Mouse (Mus musculus) neural tube, embryonic 15.5 days (tissue): ENCODE data around the gene Krt26. TPM values are rescaled to one million over a fixed set of nuclear protein-coding genes. Genes with fewer than 3 reads are reported as not detected.

Experiments used
- ATAC-seq: fragments of 200-750 bp; cut with Nextera tagmentation; 2 replicates; pipeline ENCODE4 v1.8.0; 2017; ENCODE audit warnings: mild to moderate bottlenecking, moderate TSS enrichment, moderate library complexity; ENCODE audit not compliant: low FRiP score
- H3K27ac ChIP-seq: fragments of 300-500 bp; sonication (generic); replicated peaks from 2 replicates; pipeline ENCODE4 v1.5.1; 2015; ENCODE audit warnings: mild to moderate bottlenecking, inconsistent platforms
- H3K27me3 ChIP-seq: fragments of 300-500 bp; sonication (generic); replicated peaks from 2 replicates; pipeline ENCODE4 v1.6.1; 2015; ENCODE audit warnings: inconsistent platforms
- H3K36me3 ChIP-seq: fragments of 300-500 bp; sonication (generic); 2 replicates; pipeline ENCODE4 v1.6.1; 2015; ENCODE audit warnings: inconsistent platforms
- H3K4me1 ChIP-seq: fragments of 300-500 bp; sonication (generic); 2 replicates; pipeline ENCODE4 v1.6.1; 2015; ENCODE audit warnings: inconsistent platforms
- H3K4me2 ChIP-seq: fragments of 300-500 bp; sonication (generic); 2 replicates; pipeline ENCODE4 v1.6.1; 2015; ENCODE audit warnings: inconsistent platforms, mild to moderate bottlenecking, moderate library complexity
- H3K4me3 ChIP-seq: fragments of 300-500 bp; sonication (generic); replicated peaks from 2 replicates; pipeline ENCODE4 v1.5.1; 2015; ENCODE audit warnings: mild to moderate bottlenecking, inconsistent platforms
- H3K9ac ChIP-seq: fragments of 300-500 bp; sonication (generic); replicated peaks from 2 replicates; pipeline ENCODE4 v1.6.1; 2015; ENCODE audit warnings: mild to moderate bottlenecking, inconsistent platforms
- H3K9me3 ChIP-seq: fragments of 300-500 bp; sonication (generic); replicated peaks from 2 replicates; pipeline ENCODE4 v1.6.1; 2016; ENCODE audit warnings: inconsistent platforms
- WGBS: fragments of 180-500 bp; shearing (Covaris S2); methylation state at CpG from one replicate; pipeline ENCODE4 v1.1.7; 2015; ENCODE audit warnings: mixed read lengths; 5-methylcytosine and 5-hydroxymethylcytosine counted together
- polyA plus RNA-seq: library from polyadenylated mRNA; unstranded; fragments of >200 nt; fragmentation: Nextera tagmentation; extraction: Ambion mirVana; gene quantifications from 2 replicates; pipeline ENCODE4 v1.2.1, GENCODE M21; 2015

Gene Krt26
- polyA plus RNA-seq, 1 experiment from 2014 or later = 0.26 TPM

GRCm38 (mm10) chr11:99333426-99333825 is 4.3 kb downstream of the Krt26 start:
- H3K4me2 ChIP-seq = no peak overlapping the region
- H3K27me3 ChIP-seq = no peaks in the 10 kb centered on the region
- no peaks in the 10 kb centered on the region for H3K4me1 ChIP-seq
- no peak overlapping the region for H3K9ac ChIP-seq
- ATAC-seq = no peak
- H3K36me3 ChIP-seq = no peaks in the 10 kb centered on the region
- H3K27ac ChIP-seq = no peak overlapping the region
- no peaks in the 10 kb centered on the region for H3K9me3 ChIP-seq
- H3K4me3 ChIP-seq = no peak overlapping the region
- 56% methylated on average over 13 of the region's 13 CpGs for WGBS

GRCm38 (mm10) chr11:99329655-99330054 is 8.1 kb downstream of the Krt26 start:
- H3K9ac ChIP-seq = no peak overlapping the region
- no peak overlapping the region for H3K4me2 ChIP-seq
- no peaks in the 10 kb centered on the region for H3K27me3 ChIP-seq
- 66% methylated on average over 2 of the region's 2 CpGs for WGBS
- no peak overlapping the region for H3K27ac ChIP-seq
- H3K4me1 ChIP-seq = no peaks in the 10 kb centered on the region
- no peak for ATAC-seq
- H3K4me3 ChIP-seq = no peak overlapping the region
- H3K36me3 ChIP-seq = no peaks in the 10 kb centered on the region
- H3K9me3 ChIP-seq = no peaks in the 10 kb centered on the region

- H3K9me3 ChIP-seq = no peaks in the 10 kb centered on the region
- whole genome bisulfite sequencing = 93% methylated on average over 11 of the region's 11 CpGs
Observed at GRCm38 (mm10) chr11:99322851-99323250, 14.9 kb downstream of the Krt26 start, which contains the start of gene Krt25. Gene Krt25, minus strand, starts transcription at chr11:99322951.

GRCm38 (mm10) chr11:99321094-99321493 is 16.7 kb downstream of the Krt26 start:
- Histone ChIP-seq H3K4me3 (no peak overlapping the region), H3K27me3 (no peaks in the 10 kb centered on the region), H3K4me2 (no peak overlapping the region), H3K36me3 (no peaks in the 10 kb centered on the region), H3K4me1 (0 out of 2 replicates have a peak, but pooled peaks cover 5% of the 10 kb centered on the region), H3K27ac (no peak overlapping the region), H3K9me3 (no peaks in the 10 kb centered on the region), H3K9ac (no peak overlapping the region)
- no peak for ATAC-seq
- WGBS = 90% methylated on average over 14 of the region's 14 CpGs

More at GRCm38 (mm10) chr11:99322851-99323250, 14.9 kb downstream of the Krt26 start, which contains the start of gene Krt25:
- Histone ChIP-seq H3K27me3 (no peaks in the 10 kb centered on the region), H3K27ac (no peak within 1 kb of the TSS), H3K9ac (no peak within 1 kb of the TSS), H3K4me3 (no peak within 1 kb of the TSS), H3K36me3 (no peaks in the 10 kb centered on the region), H3K4me2 (no peak within 1 kb of the TSS), H3K4me1 (no peaks in the 10 kb centered on the region)
- no peak for ATAC-seq

- Histone ChIP-seq H3K36me3 (no peaks in the 10 kb centered on the region), H3K4me3 (no peak overlapping the region), H3K9ac (no peak overlapping the region), H3K4me1 (0 out of 2 replicates have a peak, but pooled peaks cover 5% of the 10 kb centered on the region), H3K9me3 (no peaks in the 10 kb centered on the region), H3K27me3 (no peaks in the 10 kb centered on the region), H3K4me2 (no peak overlapping the region), H3K27ac (no peak overlapping the region)
- 75% methylated on average over 9 of the region's 9 CpGs for WGBS
- no peak for ATAC-seq
Observed at GRCm38 (mm10) chr11:99319127-99319526, 18.6 kb downstream of the Krt26 start.

- Histone ChIP-seq H3K9ac (no peak overlapping the region), H3K36me3 (no peaks in the 10 kb centered on the region), H3K4me2 (no peak overlapping the region), H3K4me3 (no peak overlapping the region), H3K9me3 (no peaks in the 10 kb centered on the region), H3K4me1 (0 out of 2 replicates have a peak, but pooled peaks cover 5% of the 10 kb centered on the region), H3K27me3 (no peaks in the 10 kb centered on the region), H3K27ac (no peak overlapping the region)
- ATAC-seq = no peak
- 44% methylated on average over 8 of the region's 8 CpGs for WGBS
Observed at GRCm38 (mm10) chr11:99316543-99316942, 21.2 kb downstream of the Krt26 start.

GRCm38 (mm10) chr11:99314594-99314993 is 23.2 kb downstream of the Krt26 start:
- Histone ChIP-seq H3K9ac (no peak overlapping the region), H3K36me3 (no peaks in the 10 kb centered on the region), H3K9me3 (no peaks in the 10 kb centered on the region), H3K27me3 (no peaks in the 10 kb centered on the region), H3K27ac (no peak overlapping the region), H3K4me3 (no peak overlapping the region), H3K4me1 (0 out of 2 replicates have a peak, but pooled peaks cover 5% of the 10 kb centered on the region), H3K4me2 (no peak overlapping the region)
- no peak for ATAC-seq
- 93% methylated on average over 2 of the region's 2 CpGs for WGBS

GRCm38 (mm10) chr11:99310882-99311281 is 26.9 kb downstream of the Krt26 start:
- no peak overlapping the region for H3K27ac ChIP-seq
- 79% methylated on average over 1 of the region's 1 CpGs for WGBS
- ATAC-seq = no peak

GRCm38 (mm10) chr11:99307579-99307978 is 30.2 kb downstream of the Krt26 start:
- H3K27me3 ChIP-seq = no peaks in the 10 kb centered on the region
- no peak overlapping the region for H3K9ac ChIP-seq
- no peak overlapping the region for H3K4me3 ChIP-seq
- 21% methylated on average over 2 of the region's 2 CpGs for WGBS
- H3K4me2 ChIP-seq = no peak overlapping the region
- no peaks in the 10 kb centered on the region for H3K9me3 ChIP-seq
- no peaks in the 10 kb centered on the region for H3K36me3 ChIP-seq
- H3K4me1 ChIP-seq = no peaks in the 10 kb centered on the region
- H3K27ac ChIP-seq = no peak overlapping the region
- ATAC-seq = no peak

More at GRCm38 (mm10) chr11:99310882-99311281, 26.9 kb downstream of the Krt26 start:
- Histone ChIP-seq H3K4me1 (no peaks in the 10 kb centered on the region), H3K4me3 (no peak overlapping the region), H3K36me3 (no peaks in the 10 kb centered on the region), H3K9me3 (no peaks in the 10 kb centered on the region), H3K4me2 (no peak overlapping the region), H3K9ac (no peak overlapping the region), H3K27me3 (no peaks in the 10 kb centered on the region)

GRCm38 (mm10) chr11:99295039-99295438 is 42.7 kb downstream of the Krt26 start:
- H3K4me3 ChIP-seq = no peak overlapping the region
- no peaks in the 10 kb centered on the region for H3K9me3 ChIP-seq
- no peak overlapping the region for H3K4me2 ChIP-seq
- no peaks in the 10 kb centered on the region for H3K27me3 ChIP-seq
- 43% methylated on average over 5 of the region's 5 CpGs for WGBS
- no peak overlapping the region for H3K9ac ChIP-seq
- no peak for ATAC-seq
- H3K27ac ChIP-seq = no peak overlapping the region
- H3K36me3 ChIP-seq = no peaks in the 10 kb centered on the region
- no peaks in the 10 kb centered on the region for H3K4me1 ChIP-seq

GRCm38 (mm10) chr11:99292846-99293245 is 44.9 kb downstream of the Krt26 start:
- Histone ChIP-seq H3K4me1 (no peaks in the 10 kb centered on the region), H3K9me3 (no peaks in the 10 kb centered on the region), H3K27ac (no peak overlapping the region), H3K4me2 (no peak overlapping the region), H3K36me3 (no peaks in the 10 kb centered on the region), H3K9ac (no peak overlapping the region), H3K27me3 (no peaks in the 10 kb centered on the region), H3K4me3 (no peak overlapping the region)
- 65% methylated on average over 5 of the region's 5 CpGs for WGBS
- ATAC-seq = no peak

- H3K27ac ChIP-seq = no peak within 1 kb of the TSS
- H3K27me3 ChIP-seq = no peaks in the 10 kb centered on the region
- no peaks in the 10 kb centered on the region for H3K9me3 ChIP-seq
- no peak for ATAC-seq
- H3K36me3 ChIP-seq = no peaks in the 10 kb centered on the region
- WGBS = 54% methylated on average over 11 of the region's 11 CpGs
- no peak within 1 kb of the TSS for H3K9ac ChIP-seq
- no peaks in the 10 kb centered on the region for H3K4me1 ChIP-seq
- no peak within 1 kb of the TSS for H3K4me3 ChIP-seq
- H3K4me2 ChIP-seq = no peak within 1 kb of the TSS
Observed at GRCm38 (mm10) chr11:99284833-99285312, 52.9 kb downstream of the Krt26 start, which contains the start of gene Krt24. Gene Krt24, minus strand, starts transcription at chr11:99285262.
